Mouse (Mus musculus) heart, postnatal 4 days (tissue): ENCODE data around the gene Eif4a1. TPM values are rescaled to one million over a fixed set of nuclear protein-coding genes. Genes with fewer than 3 reads are reported as not detected.
"Not testable (repeated sequence)": the region's sequence is repeated elsewhere in the genome, so short reads cannot be mapped to it uniquely, and the experiment has no call there.

Source experiments
- DNase-seq: peaks from one replicate; pipeline ENCODE4 v3.0.0; 2021
- total RNA-seq, 2 experiments: library from RNA; stranded (reverse); gene quantifications; 2 replicates each; pipeline ENCODE4 v1.2.3; 2021

Gene Eif4a1
- total RNA-seq, result 100 to 1,000 TPM; 535 to 537 TPM

DNA sequence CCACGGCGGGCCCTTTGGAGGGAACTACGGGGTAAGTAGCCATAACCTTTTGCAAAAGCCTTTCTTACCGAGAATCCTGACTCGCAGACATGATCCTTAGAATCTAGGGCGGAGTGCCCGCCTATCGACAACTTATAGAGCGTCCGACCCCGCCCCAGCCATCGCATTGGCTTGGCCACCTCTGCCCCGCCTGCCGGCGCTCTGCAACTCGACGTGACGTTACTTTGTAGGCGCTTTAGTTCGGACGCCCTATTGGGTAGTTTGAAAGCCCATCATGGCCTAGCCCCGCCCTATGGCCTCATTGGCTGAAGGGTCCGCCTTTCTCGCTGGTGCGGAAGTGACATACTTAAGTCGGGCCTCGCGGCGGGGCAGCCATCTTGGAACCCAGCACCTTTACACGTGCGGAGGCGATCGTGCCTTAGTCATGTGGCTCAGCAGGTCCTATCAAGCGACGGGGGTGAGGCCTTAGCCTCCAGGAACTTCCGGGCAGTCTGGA is at the start of gene Eif4a1:
Gene Eif4a1, minus strand, starts transcription at position 213 of the 496 bp plus-strand sequence.
- peak; percentile 100 for DNase-seq

- DNase-seq, result no peak
Observed at GRCm38 (mm10) chr11:69720852-69721251, 48.6 kb upstream of the Eif4a1 start.

GRCm38 (mm10) chr11:69719423-69719822 is 47.2 kb upstream of the Eif4a1 start:
- no peak for DNase-seq

DNA sequence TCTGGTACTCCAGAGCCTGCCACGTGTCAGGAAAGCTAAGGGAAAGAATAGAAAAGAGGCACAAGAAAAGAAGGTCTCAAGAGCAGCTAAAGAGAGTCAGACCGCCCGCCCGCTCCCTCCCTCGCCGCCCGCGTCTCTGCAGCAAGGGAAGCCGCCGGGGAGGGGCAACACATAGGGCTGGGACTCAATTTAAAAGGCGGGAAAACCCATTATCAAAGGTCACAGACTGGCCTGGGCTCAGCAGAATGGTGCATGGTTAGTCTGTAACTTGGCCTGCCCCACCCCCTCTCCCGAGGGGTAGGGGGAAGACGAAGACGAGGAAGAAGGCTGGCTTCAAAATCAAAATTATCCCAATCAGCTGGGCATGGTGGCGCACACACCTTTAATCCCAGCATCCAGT is 46.4 kb upstream of the Eif4a1 start:
- DNase-seq, result no peak

- DNase-seq, result no peak
Observed at GRCm38 (mm10) chr11:69716953-69717352, 44.7 kb upstream of the Eif4a1 start.

GRCm38 (mm10) chr11:69715929-69716328 is 43.7 kb upstream of the Eif4a1 start:
- DNase-seq, result peak; percentile 16

DNA sequence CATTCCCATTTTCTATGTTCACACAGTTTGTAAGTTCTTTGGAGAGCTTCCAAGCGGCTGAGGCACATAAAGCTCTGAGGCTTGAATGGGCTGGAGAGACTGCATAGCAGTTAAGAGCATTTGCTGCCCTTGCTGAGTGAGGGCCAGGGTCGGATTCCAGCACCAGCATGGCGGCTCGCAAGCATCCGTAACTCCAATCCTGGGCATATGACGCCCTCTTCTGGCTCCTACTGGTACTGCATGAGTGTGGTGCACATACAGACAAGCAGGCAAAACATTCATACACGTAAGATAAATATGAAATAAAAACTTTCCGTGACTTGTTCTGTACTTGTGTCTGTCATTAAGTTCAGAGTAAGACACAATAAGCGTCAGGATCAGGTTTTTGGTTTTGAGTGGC is 43.3 kb upstream of the Eif4a1 start:
- DNase-seq, result peak; percentile 62

DNA sequence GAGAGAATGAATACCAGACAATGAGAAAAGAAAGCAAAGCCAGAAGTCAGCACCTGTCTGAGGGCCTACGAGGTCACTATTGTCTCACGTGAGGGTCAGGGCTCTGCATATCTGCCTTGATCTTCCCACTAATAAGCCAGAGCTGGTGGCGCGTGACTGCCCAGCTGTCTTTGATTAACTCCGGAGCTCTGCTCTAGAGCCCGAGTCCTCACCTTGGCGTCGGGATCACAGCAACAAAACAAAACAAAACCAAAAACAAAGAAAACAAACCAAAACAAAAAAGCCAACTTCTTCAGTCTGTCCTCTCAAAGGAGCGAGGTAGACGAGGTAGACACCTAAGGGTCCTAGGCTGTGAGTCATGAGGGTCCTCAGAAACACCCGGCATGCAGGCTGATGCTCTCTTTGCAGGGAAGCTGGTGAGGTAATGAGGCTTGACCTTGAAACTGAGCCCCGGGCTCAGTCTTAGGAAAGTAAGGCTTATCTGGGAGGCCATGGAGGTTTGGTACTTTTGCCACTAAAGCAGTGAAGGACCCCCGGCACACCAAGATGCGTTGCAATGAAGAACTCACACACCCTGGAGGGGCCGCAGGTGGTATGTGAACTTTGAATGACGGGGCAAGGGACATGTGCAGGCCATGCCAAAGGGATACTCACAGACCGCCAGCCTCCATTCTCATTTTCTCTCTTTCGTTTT is 42.6 kb upstream of the Eif4a1 start:
- no peak for DNase-seq

- DNase-seq, result no peak
Observed at GRCm38 (mm10) chr11:69712954-69713672, 40.9 kb upstream of the Eif4a1 start.

GRCm38 (mm10) chr11:69711082-69711481 is 38.9 kb upstream of the Eif4a1 start:
- no peak for DNase-seq

DNA sequence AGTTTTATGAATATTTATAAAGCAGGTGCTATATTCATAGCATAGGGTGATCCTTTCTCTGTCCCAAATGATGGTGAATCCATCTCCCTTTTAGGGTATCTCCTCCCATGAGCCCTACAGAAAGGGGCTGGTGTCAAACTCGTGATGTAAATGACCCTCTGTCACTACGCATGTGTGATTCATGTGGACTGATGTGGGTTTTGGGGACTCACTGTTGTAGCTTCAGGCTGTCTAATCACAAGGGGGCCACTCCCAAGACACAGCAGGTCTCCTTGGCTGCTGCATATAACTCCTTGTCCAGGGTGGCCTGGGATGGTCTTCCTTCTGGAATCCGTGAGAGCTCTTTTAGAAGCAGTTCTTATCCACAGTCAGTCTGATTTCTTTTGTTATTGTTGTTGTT is 38.2 kb upstream of the Eif4a1 start:
- no peak for DNase-seq

DNA sequence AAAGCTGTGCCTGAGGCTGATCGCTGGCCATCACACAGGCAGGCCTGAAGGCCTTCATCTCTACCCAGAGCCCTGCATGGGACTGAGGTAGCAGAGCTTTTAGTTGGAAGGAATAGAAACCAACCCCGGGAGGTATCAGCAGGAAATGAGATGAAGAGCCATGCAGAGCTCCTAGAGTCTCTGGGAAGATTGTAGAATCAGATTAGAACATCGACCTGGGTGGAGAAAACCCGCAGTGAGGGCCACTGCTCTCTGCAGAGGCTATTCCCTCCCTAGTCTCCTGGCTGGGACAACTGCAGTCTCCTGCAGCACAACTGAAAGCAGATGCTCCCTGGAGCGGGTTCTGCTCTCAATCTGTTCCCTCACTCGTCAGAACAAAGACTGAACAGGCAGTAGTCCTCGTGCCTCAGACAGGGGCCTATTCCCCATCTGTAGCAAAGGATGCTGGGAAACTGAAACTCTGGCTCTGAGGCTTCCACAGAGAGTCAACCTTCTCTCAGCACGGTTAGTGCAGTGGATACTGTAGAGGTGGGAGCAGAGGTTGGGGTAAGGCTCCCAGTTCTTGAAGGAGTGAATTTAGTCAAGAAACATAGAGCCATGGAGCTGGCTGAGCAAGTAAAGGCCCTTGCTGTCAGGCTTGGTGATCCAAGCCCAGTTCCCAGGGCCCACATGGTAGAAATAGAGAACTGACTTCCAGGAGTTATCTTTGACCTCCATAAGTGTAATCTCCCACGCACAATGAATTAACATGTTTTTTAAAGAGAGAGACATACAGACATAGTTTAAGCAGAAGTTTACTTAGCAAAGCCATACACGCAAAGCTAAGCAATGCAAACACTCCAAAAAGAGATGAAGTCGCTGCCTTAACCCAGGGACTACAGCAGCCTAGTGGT is 37.6 kb upstream of the Eif4a1 start:
- no peak for DNase-seq

- DNase-seq, result no peak
Observed at GRCm38 (mm10) chr11:69708614-69709265, 36.5 kb upstream of the Eif4a1 start.

- DNase-seq, result no peak
Observed at GRCm38 (mm10) chr11:69707873-69708381, 35.7 kb upstream of the Eif4a1 start.

- DNase-seq, result no peak
Observed at GRCm38 (mm10) chr11:69707480-69707847, 35.2 kb upstream of the Eif4a1 start.

DNA sequence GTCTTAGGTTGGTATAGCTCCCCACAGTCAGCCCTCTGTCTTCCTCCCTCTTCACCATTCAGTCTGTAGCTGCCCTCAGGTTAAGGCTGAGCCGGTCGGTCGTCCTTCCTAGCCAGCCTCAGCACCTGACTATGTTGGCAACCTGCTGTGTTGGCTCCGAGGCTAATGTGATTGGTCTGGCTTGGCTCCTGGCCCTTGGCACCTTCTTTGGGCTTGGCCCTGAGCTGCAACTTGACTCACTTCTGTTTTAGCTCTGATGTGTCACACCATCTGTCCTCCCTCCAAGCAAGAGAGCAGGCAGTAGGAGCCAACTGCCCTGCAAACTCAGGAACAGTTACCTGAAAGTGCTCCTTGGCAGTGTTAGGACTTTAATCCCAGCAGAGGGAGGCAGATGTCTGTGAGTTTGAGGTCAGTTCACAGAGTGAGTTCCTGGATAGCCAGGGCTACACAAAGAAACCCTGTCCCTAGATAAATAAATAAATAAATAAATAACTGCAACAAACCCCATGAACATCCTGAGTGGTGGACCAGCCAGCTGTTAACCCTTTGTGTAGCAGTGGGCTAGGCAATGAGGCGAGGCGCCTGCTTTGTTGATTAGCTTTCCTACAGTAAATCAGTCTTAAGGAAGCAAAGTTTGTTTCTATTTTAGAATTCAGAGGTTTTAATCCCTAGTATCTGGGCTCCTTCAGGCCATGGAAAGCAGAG is 34.7 kb upstream of the Eif4a1 start:
- peak; percentile 87 for DNase-seq

DNA sequence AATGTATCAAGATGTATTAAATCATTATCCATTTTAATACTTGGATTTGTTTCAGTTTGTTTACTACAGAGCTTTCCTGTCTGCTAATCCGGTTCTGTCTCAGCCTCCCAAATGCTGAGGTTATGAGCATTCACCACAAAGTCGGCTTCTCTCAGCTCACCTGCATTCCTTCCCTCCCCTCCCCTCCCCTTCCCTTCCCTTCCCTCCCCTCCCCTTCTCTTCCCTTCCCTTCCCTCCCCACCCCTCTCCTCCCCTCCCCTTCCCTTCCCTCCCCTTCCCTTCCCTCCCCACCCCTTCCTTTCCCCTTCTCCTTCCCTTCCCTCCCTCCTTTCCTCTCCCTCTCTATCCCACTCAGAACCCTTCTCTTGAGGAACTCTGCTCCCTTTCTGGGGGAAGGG is 32.4 kb upstream of the Eif4a1 start:
- no peak for DNase-seq

- no peak for DNase-seq
Observed at GRCm38 (mm10) chr11:69703814-69704612, 31.8 kb upstream of the Eif4a1 start.

- not testable (repeated sequence) for DNase-seq
Observed at GRCm38 (mm10) chr11:69703381-69703780, 31.2 kb upstream of the Eif4a1 start.

DNA sequence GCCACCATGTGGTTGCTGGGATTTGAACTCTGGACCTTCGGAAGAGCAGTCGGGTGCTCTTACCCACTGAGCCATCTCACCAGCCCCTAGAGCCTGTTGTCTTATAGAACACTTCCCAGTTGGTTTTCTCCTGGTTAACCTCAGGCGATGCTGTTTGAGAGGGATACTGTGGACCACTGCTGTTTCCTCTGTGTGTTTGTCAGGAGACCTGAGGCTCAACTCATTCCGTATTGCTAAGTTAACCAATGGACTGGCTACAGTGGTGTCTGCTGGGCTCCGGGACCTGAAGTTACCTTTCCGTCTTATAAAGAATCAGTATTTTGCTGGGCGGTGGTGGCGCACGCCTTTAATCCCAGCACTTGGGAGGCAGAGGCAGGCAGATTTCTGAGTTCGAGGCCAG is 30.7 kb upstream of the Eif4a1 start:
- DNase-seq, result not testable (repeated sequence)

DNA sequence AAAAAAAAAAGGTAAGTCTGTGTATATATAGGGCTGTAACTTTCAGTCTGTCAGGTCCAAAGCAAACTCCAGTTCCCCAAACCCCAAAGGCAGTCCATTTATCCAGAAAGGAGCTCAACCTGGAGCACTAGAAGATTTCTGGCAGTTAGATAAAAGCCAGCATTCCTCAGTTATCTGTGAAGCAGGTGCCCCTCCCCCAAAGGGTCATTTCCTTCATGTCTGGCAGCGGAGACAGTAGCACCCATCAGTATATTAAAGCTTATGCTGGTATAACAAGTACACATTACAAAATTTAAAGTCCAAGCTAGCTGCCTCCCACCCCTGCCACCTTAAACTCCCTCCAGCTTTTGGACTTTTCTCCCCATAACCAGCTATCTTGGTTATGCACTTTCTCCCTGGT is 27.4 kb upstream of the Eif4a1 start:
- no peak for DNase-seq
